Mouse (Mus musculus) ES-E14 (cell line): ENCODE measurements at regions not wholly inside any gene's neighbourhood (a gene's known extent, or its start where the extent isn't known, plus 50 kb on each side); places are given as distances from the start of the nearest gene placed in this dataset.

Experiments used
- DNase-seq: peaks from one replicate; pipeline ENCODE4 v3.0.0-alpha.2; 2013; ENCODE audit warnings: low read depth, low spot score
- H3K27ac ChIP-seq: 2 replicates; pipeline ENCODE4 v1.5.1; 2012; ENCODE audit warnings: low read depth, mild to moderate bottlenecking, low read length, moderate library complexity, mixed read lengths; ENCODE audit not compliant: poor library complexity, insufficient read depth, severe bottlenecking
- H3K36me3 ChIP-seq: 2 replicates; pipeline ENCODE4 v1.6.1; 2012; ENCODE audit warnings: mild to moderate bottlenecking, low read length, moderate library complexity, mixed read lengths; ENCODE audit not compliant: control insufficient read depth, poor library complexity, insufficient read depth, severe bottlenecking
- H3K4me1 ChIP-seq, 2 experiments: fragments of 150-350 bp in 1 of 2; sonication (generic) in 1 of 2; 2 replicates each; pipeline ENCODE4 v1.6.1; 2012; ENCODE audit warnings: low read length in 2 of 2, mild to moderate bottlenecking in 1 of 2, mixed read lengths in 1 of 2; ENCODE audit not compliant: control insufficient read depth in 2 of 2, insufficient read depth in 2 of 2, poor library complexity in 1 of 2
- H3K4me3 ChIP-seq, 2 experiments: fragments of 150-350 bp in 1 of 2; sonication (generic) in 1 of 2; 2 replicates each; pipeline ENCODE4 v1.5.1; 2012; ENCODE audit warnings: low read length in 2 of 2, low read depth in 1 of 2, mild to moderate bottlenecking in 1 of 2, mixed read lengths in 1 of 2; ENCODE audit not compliant: insufficient read depth in 1 of 2, poor library complexity in 1 of 2, severe bottlenecking in 1 of 2
- H3K9ac ChIP-seq: 2 replicates; pipeline ENCODE4 v1.6.1; 2012; ENCODE audit warnings: low read depth, mild to moderate bottlenecking, low read length, mixed read lengths; ENCODE audit not compliant: poor library complexity, insufficient read depth, severe bottlenecking
- H3K9me3 ChIP-seq: fragments of 150-350 bp; sonication (generic); 2 replicates; pipeline ENCODE4 v1.6.1; 2012; ENCODE audit warnings: low read depth, mild to moderate bottlenecking, low read length; ENCODE audit not compliant: control insufficient read depth, insufficient read depth
- CHD2 ChIP-seq: IDR thresholded peaks from 2 replicates; pipeline ENCODE4 v1.6.1; 2014; ENCODE audit warnings: mild to moderate bottlenecking, low read depth, low read length, inconsistent platforms
- HCFC1 ChIP-seq: IDR thresholded peaks from 2 replicates; pipeline ENCODE4 v1.6.1; 2012; ENCODE audit warnings: low read length, inconsistent platforms, borderline replicate concordance; ENCODE audit not compliant: insufficient read depth
- MAFK ChIP-seq: IDR thresholded peaks from 2 replicates; pipeline ENCODE4 v1.6.1; 2014; ENCODE audit warnings: mild to moderate bottlenecking, low read depth, low read length, inconsistent platforms; ENCODE audit not compliant: insufficient read depth
- ZC3H11A ChIP-seq: IDR thresholded peaks from 2 replicates; pipeline ENCODE4 v1.6.1; 2012; ENCODE audit warnings: low read depth, mild to moderate bottlenecking, inconsistent platforms, low read length, borderline replicate concordance
- ZNF384 ChIP-seq: IDR thresholded peaks from 2 replicates; pipeline ENCODE4 v1.6.1; 2012; ENCODE audit warnings: low read depth, low read length, inconsistent platforms
- in situ Hi-C, 2 experiments: fragments of 600-800 bp; cut with MboI; formaldehyde crosslinking; loops; one replicate each; pipeline ENCODE4 v1.15.1; 2025; ENCODE audit warnings: low sequenced_read_pairs in 2 of 2, inconsistent platforms in 1 of 2; ENCODE audit not compliant: unreplicated experiment in 2 of 2

DNA sequence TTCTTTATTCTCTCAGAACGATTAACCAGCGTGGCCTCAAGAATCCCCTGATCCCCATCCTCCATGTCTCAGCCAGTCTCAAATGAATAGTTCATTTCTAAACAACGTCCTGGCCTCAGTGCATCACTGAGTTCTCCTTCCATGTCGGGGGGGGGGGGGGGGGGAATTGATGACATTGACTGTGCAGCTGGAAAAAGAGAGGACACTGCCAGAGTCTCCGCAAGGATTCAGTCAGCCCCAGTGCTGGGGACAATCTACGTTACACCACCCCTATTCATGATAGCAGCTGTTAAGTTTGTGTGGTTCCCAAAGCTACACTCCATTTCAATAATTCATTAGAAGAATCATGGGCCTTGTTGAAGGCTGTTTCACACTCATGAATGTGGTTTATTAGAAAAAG is 108.9 kb downstream of the Erv3 start:
- H3K9ac ChIP-seq: no peak overlapping the region
- no peaks in the 10 kb centered on the region for H3K9me3 ChIP-seq
- no peak overlapping the region for H3K27ac ChIP-seq
- no peak overlapping the region for H3K4me3 ChIP-seq
- in situ Hi-C loops: no loop called here
- TF ChIP-seq MAFK (no peak), ZNF384 (no peak), ZC3H11A (no peak), CHD2 (no peak), HCFC1 (no peak)
- peaks cover 0 to 6% of the 10 kb centered on the region in 2 experiments; a peak in 1 of 4 replicates for H3K4me1 ChIP-seq
- no peak for DNase-seq
- H3K36me3 ChIP-seq: no peaks in the 10 kb centered on the region

GRCm38 (mm10) chr2:131750206-131750605 is 109.3 kb downstream of the Erv3 start:
- in situ Hi-C loops: no loop called here
- DNase-seq: no peak
- peaks cover 0 to 5% of the 10 kb centered on the region in 2 experiments; a peak in 1 of 4 replicates for H3K4me1 ChIP-seq

GRCm38 (mm10) chr2:131749746-131750145 is 109.8 kb downstream of the Erv3 start:
- H3K9me3 ChIP-seq: no peaks in the 10 kb centered on the region
- no peak for DNase-seq

More at GRCm38 (mm10) chr2:131750206-131750605, 109.3 kb downstream of the Erv3 start:
- Histone ChIP-seq H3K36me3 (no peaks in the 10 kb centered on the region), H3K9me3 (no peaks in the 10 kb centered on the region), H3K4me3 (no peak overlapping the region), H3K9ac (no peak overlapping the region), H3K27ac (no peak overlapping the region)
- TF ChIP-seq CHD2: no peak
- no peak for TF ChIP-seq HCFC1
- TF ChIP-seq MAFK: no peak
- TF ChIP-seq ZNF384: no peak
- TF ChIP-seq ZC3H11A: no peak

GRCm38 (mm10) chr2:131748791-131749190 is 110.8 kb downstream of the Erv3 start:
- Histone ChIP-seq H3K9ac (no peak overlapping the region), H3K4me3 (no peak overlapping the region), H3K36me3 (no peaks in the 10 kb centered on the region), H3K4me1 (peaks cover 0 to 2% of the 10 kb centered on the region in 2 experiments; a peak in 1 of 4 replicates), H3K9me3 (no peaks in the 10 kb centered on the region), H3K27ac (no peak overlapping the region)
- in situ Hi-C loops: no loop called here
- TF ChIP-seq ZNF384 (no peak), CHD2 (no peak), MAFK (no peak), HCFC1 (no peak), ZC3H11A (no peak)
- no peak for DNase-seq

More at GRCm38 (mm10) chr2:131749746-131750145, 109.8 kb downstream of the Erv3 start:
- no peaks in the 10 kb centered on the region for H3K36me3 ChIP-seq
- no peak overlapping the region for H3K9ac ChIP-seq
- peaks cover 0 to 2% of the 10 kb centered on the region in 2 experiments; a peak in 1 of 4 replicates for H3K4me1 ChIP-seq
- TF ChIP-seq MAFK (no peak), ZC3H11A (no peak), CHD2 (no peak), HCFC1 (no peak), ZNF384 (no peak)
- in situ Hi-C loops: no loop called here
- H3K27ac ChIP-seq: no peak overlapping the region
- no peak overlapping the region for H3K4me3 ChIP-seq

- in situ Hi-C loops: no loop called here
- TF ChIP-seq ZC3H11A (0 out of 2 replicates have a peak, but pooled peaks have one; percentile 33), MAFK (no peak)
Observed at GRCm38 (mm10) chr2:131747707-131748106, 111.8 kb downstream of the Erv3 start.

More at GRCm38 (mm10) chr2:131747707-131748106, 111.8 kb downstream of the Erv3 start:
- Histone ChIP-seq H3K27ac (no peak overlapping the region), H3K9ac (no peak overlapping the region), H3K4me3 (no peak overlapping the region), H3K4me1 (no peaks in the 10 kb centered on the region), H3K36me3 (no peaks in the 10 kb centered on the region), H3K9me3 (no peaks in the 10 kb centered on the region)
- DNase-seq: no peak
